Mouse (Mus musculus) neutrophil, adult 5-6 weeks (primary cell): Measurements from ENCODE around the gene Gm19965. TPM values are rescaled to one million over a fixed set of nuclear protein-coding genes. Genes with fewer than 3 reads are reported as not detected.

ENCODE experiments used
- ATAC-seq: fragments of 151-379, 151-347 bp; 2 replicates; pipeline ENCODE4 v1.8.0; 2017; ENCODE audit warnings: mild to moderate bottlenecking, moderate TSS enrichment; ENCODE audit not compliant: insufficient number of reproducible peaks, poor library complexity, low FRiP score, severe bottlenecking; ENCODE audit errors: extremely low read depth
- total RNA-seq: library from RNA; stranded (forward); fragments of 200-1000 nt; gene quantifications from 2 replicates; pipeline ENCODE4 v1.2.3, GENCODE M21; 2017

Gm19965 gene
- total RNA-seq, result not detected in 2 replicates

DNA sequence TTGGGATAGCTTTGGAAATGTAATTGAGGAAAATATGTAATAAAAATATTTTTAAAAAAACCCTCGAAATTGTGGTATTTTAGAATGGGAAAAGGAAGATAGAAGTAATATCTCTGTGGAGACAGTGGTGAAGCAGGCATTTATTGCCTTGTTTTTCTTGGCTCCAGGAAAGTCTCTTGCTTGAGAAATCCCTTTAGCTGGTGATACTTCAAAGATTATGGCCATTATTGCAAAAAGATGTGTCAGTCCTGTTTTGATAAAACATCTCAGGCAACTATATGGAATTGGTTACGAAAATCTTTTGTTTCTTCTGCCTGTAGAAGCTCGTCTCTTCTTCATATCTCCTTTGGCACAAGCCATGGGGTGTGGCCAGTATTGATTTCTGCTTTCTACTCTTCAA is at the start of gene Gm19965:
Gene Gm19965, plus strand, starts transcription at position 301 of the 400 bp plus-strand sequence.
- ATAC-seq, result no peak

- no peak for ATAC-seq
These were observed 20.3 kb upstream of the Gm19965 start for GRCm38 (mm10) chr1:116782471-116782989.
